Mouse (Mus musculus): Measurements from ENCODE around the gene D930020B18Rik. TPM values are rescaled to one million over a fixed set of nuclear protein-coding genes. Genes with fewer than 3 reads are reported as not detected.

The D930020B18Rik gene
- total and polyA plus RNA-seq, 2 experiments, result not detected

DNA sequence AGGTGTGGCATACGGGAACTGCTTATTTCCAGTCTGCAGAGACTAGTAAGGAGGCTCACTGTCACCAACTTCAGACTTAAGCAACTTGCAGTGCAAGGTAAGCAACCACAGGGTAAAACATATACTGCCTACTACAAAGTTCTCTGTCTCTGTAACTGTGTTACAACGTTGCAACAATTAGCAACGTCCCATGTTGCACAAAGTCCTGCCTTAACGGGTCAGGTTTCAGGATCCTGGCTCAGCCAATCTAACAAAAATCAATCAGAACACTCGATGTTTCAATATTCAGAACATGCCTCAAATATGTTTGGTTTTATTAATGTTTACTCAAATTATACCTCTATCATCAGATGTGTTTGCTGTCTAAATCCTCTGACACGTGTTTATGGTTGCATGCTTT is 19.0 kb upstream of the D930020B18Rik start:
- Histone ChIP-seq H3K4me1 (ENCODE audit: control insufficient read depth, insufficient read depth, low read length) (peaks cover 22% of the 10 kb centered on the region), H3K9ac (ENCODE audit: low read depth, low read length) (no peak overlapping the region), H3K79me2 (ENCODE audit: control insufficient read depth, insufficient read depth, low read length) (peaks cover 17% of the 10 kb centered on the region; the same call in 1 of the 2 replicates), H3K4me3 (ENCODE audit: insufficient read depth, low read depth, low read length) (no peak overlapping the region), H3K27ac (replicated peaks; ENCODE audit: insufficient read depth, low read depth, low read length) (no peak overlapping the region; the same call in 1 of the 2 replicates), H3K27me3 (ENCODE audit: control insufficient read depth, insufficient read depth, low read length) (no peaks in the 10 kb centered on the region), H3K36me3 (ENCODE audit: control insufficient read depth, insufficient read depth, low read length) (peaks cover 30% of the 10 kb centered on the region)
- 32% methylated on average over 6 of the region's 6 CpGs for WGBS
- DNase-seq (ENCODE audit: extremely low read depth, low read depth, low spot score), result peak; percentile 90
- TF ChIP-seq POLR2A (IDR thresholded peaks at IDR 0.05; ENCODE audit: extremely low read depth, insufficient read depth, low read length) (no peak), CTCF (IDR thresholded peaks at IDR 0.05; ENCODE audit: low read depth, low read length) (no peak)

DNA sequence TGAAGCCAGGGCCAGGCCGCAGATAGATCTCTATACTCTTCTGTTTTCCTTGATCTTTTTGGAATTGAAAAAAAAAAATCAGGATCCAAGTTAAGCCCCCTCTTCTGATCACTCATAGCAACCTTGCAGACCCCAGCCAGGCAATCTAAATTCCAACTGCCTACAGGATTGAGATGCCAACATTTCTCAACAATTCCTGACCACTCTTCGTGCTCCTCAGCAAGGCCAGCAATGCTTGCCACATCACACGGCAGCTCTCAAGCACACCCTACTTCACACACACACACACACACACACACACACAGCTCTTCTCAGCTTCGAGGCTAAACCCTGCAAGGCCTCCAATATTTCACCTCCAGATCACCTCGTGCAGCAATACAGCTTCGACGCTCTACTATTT is 17.7 kb upstream of the D930020B18Rik start:
- Histone ChIP-seq H3K4me1 (ENCODE audit: control insufficient read depth, insufficient read depth, low read length) (peaks cover 22% of the 10 kb centered on the region), H3K27ac (replicated peaks; ENCODE audit: insufficient read depth, low read depth, low read length) (peak overlapping the region; percentile 57), H3K4me3 (ENCODE audit: insufficient read depth, low read depth, low read length) (no peak overlapping the region), H3K9ac (ENCODE audit: low read depth, low read length) (peak overlapping the region; percentile 63), H3K27me3 (ENCODE audit: control insufficient read depth, insufficient read depth, low read length) (no peaks in the 10 kb centered on the region), H3K79me2 (ENCODE audit: control insufficient read depth, insufficient read depth, low read length) (peaks cover 17% of the 10 kb centered on the region; the same call in 1 of the 2 replicates), H3K36me3 (ENCODE audit: control insufficient read depth, insufficient read depth, low read length) (peaks cover 19% of the 10 kb centered on the region)
- peak; percentile 59 for DNase-seq (ENCODE audit: extremely low read depth, low read depth, low spot score)
- 37% methylated on average over 7 of the region's 7 CpGs for WGBS
- TF ChIP-seq POLR2A (IDR thresholded peaks at IDR 0.05; ENCODE audit: extremely low read depth, insufficient read depth, low read length) (no peak), CTCF (IDR thresholded peaks at IDR 0.05; ENCODE audit: low read depth, low read length) (no peak)

GRCm38 (mm10) chr10:121625006-121625405 is 16.4 kb upstream of the D930020B18Rik start:
- H3K4me1 ChIP-seq (ENCODE audit: control insufficient read depth, insufficient read depth, low read length), result peaks cover 22% of the 10 kb centered on the region
- peak overlapping the region; percentile 44 for H3K9ac ChIP-seq (ENCODE audit: low read depth, low read length)
- no peak for DNase-seq (ENCODE audit: extremely low read depth, low read depth, low spot score)
- H3K79me2 ChIP-seq (ENCODE audit: control insufficient read depth, insufficient read depth, low read length), result peaks cover 17% of the 10 kb centered on the region; the same call in 1 of the 2 replicates
- no peaks in the 10 kb centered on the region for H3K27me3 ChIP-seq (ENCODE audit: control insufficient read depth, insufficient read depth, low read length)
- no peak for TF ChIP-seq POLR2A (IDR thresholded peaks at IDR 0.05; ENCODE audit: extremely low read depth, insufficient read depth, low read length)
- no peak for TF ChIP-seq CTCF (IDR thresholded peaks at IDR 0.05; ENCODE audit: low read depth, low read length)
- peaks cover 10% of the 10 kb centered on the region for H3K36me3 ChIP-seq (ENCODE audit: control insufficient read depth, insufficient read depth, low read length)
- WGBS, result 3% methylated on average over 9 of the region's 9 CpGs
- peak overlapping the region; percentile 94 for H3K4me3 ChIP-seq (ENCODE audit: insufficient read depth, low read depth, low read length)
- peak overlapping the region; percentile 99 for H3K27ac ChIP-seq (replicated peaks; ENCODE audit: insufficient read depth, low read depth, low read length)

DNA sequence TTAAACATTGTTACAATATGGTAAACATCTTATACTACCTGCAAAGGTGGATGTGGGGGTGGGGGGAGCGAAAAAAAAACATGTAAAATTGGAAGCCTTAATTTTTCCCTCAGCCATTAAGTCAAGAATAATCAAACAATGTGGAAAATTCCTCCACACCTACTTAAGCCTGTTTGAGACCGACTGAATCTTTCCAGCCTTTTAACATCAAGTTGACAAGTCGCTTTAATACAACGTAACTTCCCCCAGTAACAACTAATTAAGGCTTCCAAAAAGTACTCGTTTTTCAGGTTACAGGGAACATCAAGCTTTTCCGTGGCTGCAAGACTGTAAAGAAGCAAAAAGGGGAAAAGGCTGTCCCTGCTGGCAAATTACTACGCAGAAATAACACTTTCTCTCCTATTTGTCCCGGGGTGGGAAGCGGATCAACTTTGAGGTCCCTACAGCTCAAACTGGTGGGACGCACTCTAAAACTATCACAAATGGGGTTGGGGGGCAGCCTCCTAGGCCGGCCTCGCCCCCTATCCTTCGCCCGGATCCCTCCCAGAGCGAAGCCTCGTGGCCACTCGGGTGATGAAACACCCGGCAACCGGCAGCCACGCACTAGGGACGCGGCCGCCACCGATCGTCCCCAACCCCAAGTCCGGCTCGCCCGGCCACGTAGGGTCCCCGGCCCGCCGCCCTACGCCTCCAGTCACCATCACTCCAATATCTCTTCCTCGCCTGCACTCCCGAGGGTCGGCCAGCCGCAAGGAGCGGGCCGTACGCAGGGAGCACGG is 15.8 kb upstream of the D930020B18Rik start:
- peaks cover 9% of the 10 kb centered on the region for H3K36me3 ChIP-seq (ENCODE audit: control insufficient read depth, insufficient read depth, low read length)
- no peaks in the 10 kb centered on the region for H3K27me3 ChIP-seq (ENCODE audit: control insufficient read depth, insufficient read depth, low read length)
- H3K9ac ChIP-seq (ENCODE audit: low read depth, low read length), result peak overlapping the region; percentile 96
- H3K79me2 ChIP-seq (ENCODE audit: control insufficient read depth, insufficient read depth, low read length), result peaks cover 14% of the 10 kb centered on the region; the same call in 1 of the 2 replicates
- TF ChIP-seq CTCF (IDR thresholded peaks at IDR 0.05; ENCODE audit: low read depth, low read length), result no peak
- TF ChIP-seq POLR2A (IDR thresholded peaks at IDR 0.05; ENCODE audit: extremely low read depth, insufficient read depth, low read length), result no peak
- DNase-seq (ENCODE audit: extremely low read depth, low read depth, low spot score), result peak; percentile 60
- peak overlapping the region; percentile 99 for H3K27ac ChIP-seq (replicated peaks; ENCODE audit: insufficient read depth, low read depth, low read length)
- H3K4me1 ChIP-seq (ENCODE audit: control insufficient read depth, insufficient read depth, low read length), result peaks cover 22% of the 10 kb centered on the region
- under 1% methylated on average over 41 of the region's 41 CpGs for WGBS
- H3K4me3 ChIP-seq (ENCODE audit: insufficient read depth, low read depth, low read length), result peak overlapping the region; percentile 94

GRCm38 (mm10) chr10:121626186-121626882 is 15.1 kb upstream of the D930020B18Rik start, which contains the start of gene Xpot:
Xpot (minus strand) TSS chr10:121626332.
- TF ChIP-seq POLR2A (IDR thresholded peaks at IDR 0.05; ENCODE audit: extremely low read depth, insufficient read depth, low read length) (peak; percentile 44; the same call in 1 of the 2 replicates), CTCF (IDR thresholded peaks at IDR 0.05; ENCODE audit: low read depth, low read length) (no peak)
- H3K27ac ChIP-seq (replicated peaks; ENCODE audit: insufficient read depth, low read depth, low read length), result peak within 1 kb of the TSS; percentile 99
- H3K9ac ChIP-seq (ENCODE audit: low read depth, low read length), result peak within 1 kb of the TSS; percentile 96
- peak within 1 kb of the TSS; percentile 94 for H3K4me3 ChIP-seq (ENCODE audit: insufficient read depth, low read depth, low read length)
- peak; percentile 92 for DNase-seq (ENCODE audit: extremely low read depth, low read depth, low spot score)
- no peaks in the 10 kb centered on the region for H3K27me3 ChIP-seq (ENCODE audit: control insufficient read depth, insufficient read depth, low read length)
- peaks cover 8% of the 10 kb centered on the region for H3K36me3 ChIP-seq (ENCODE audit: control insufficient read depth, insufficient read depth, low read length)
- peaks cover 9% of the 10 kb centered on the region; the same call in 1 of the 2 replicates for H3K79me2 ChIP-seq (ENCODE audit: control insufficient read depth, insufficient read depth, low read length)
- under 1% methylated on average over 70 of the region's 70 CpGs for WGBS
- peaks cover 22% of the 10 kb centered on the region for H3K4me1 ChIP-seq (ENCODE audit: control insufficient read depth, insufficient read depth, low read length)
